In genomic region chr12:73408165-73408564, GRCm38 (mm10) we compare ENCODE assay signal across 22 mouse cellular contexts.
DNase-seq lines count a peak whose midpoint lies in the region; ATAC-seq and TF ChIP-seq lines count a peak whose summit lies in the region.
"Had no signal": no experiment of that assay in that cellular context is flagged by ENCODE, and none has a peak within 500 bp of the region (broad histone marks: within the 10 kb centered on the region; RNA-seq: fewer than 3 reads in every experiment).

No protein-coding gene starts in this region.

- 84% methylated on average over 11 of the region's 11 CpGs for WGBS in forebrain, embryonic 11.5 days
- WGBS in forebrain, embryonic 13.5 days: 77% methylated on average over 11 of the region's 11 CpGs
- 61% methylated on average over 11 of the region's 11 CpGs for WGBS in heart, adult 2 months
- 59% methylated on average over 11 of the region's 11 CpGs for WGBS in heart, embryonic 16.5 days
- WGBS in heart, embryonic 12.5 days: 65% methylated on average over 11 of the region's 11 CpGs

- no peaks in the 10 kb centered on the region for H3K9me3 ChIP-seq in forebrain, embryonic 11.5 days (ENCODE audit: control insufficient read depth, low read length)
- H3K9me3 ChIP-seq in forebrain, embryonic 13.5 days (replicated peaks): no peaks in the 10 kb centered on the region
- no peaks in the 10 kb centered on the region for H3K9me3 ChIP-seq in heart, embryonic 16.5 days (replicated peaks; ENCODE audit: control insufficient read depth, low read length)
- H3K9me3 ChIP-seq in heart, embryonic 12.5 days (replicated peaks): no peaks in the 10 kb centered on the region
- H3K9me3 ChIP-seq: embryonic facial prominence, embryonic 10.5 days; embryonic facial prominence, embryonic 13.5 days; heart, embryonic 13.5 days; hindbrain, embryonic 10.5 days; hindbrain, embryonic 13.5 days; intestine, embryonic 15.5 days had no signal

- H3K9ac ChIP-seq in forebrain, embryonic 11.5 days (ENCODE audit: low read length): no peak overlapping the region
- no peak overlapping the region for H3K9ac ChIP-seq in forebrain, embryonic 13.5 days
- peak overlapping the region; percentile 12; the same call in 1 of the 2 replicates for H3K9ac ChIP-seq in heart, adult 2 months (ENCODE audit: low read depth, low read length)
- no peak overlapping the region for H3K9ac ChIP-seq in heart, embryonic 16.5 days (ENCODE audit: low read length)
- H3K9ac ChIP-seq in heart, embryonic 12.5 days: no peak overlapping the region
- H3K9ac ChIP-seq: embryonic facial prominence, embryonic 13.5 days; forebrain, postnatal 0 days; heart, embryonic 13.5 days; hindbrain, embryonic 13.5 days; intestine, embryonic 15.5 days had no signal

- H3K4me1 ChIP-seq in forebrain, embryonic 11.5 days (replicated peaks; ENCODE audit: control insufficient read depth, insufficient read depth, low read length): no peaks in the 10 kb centered on the region
- 0 out of 2 replicates have a peak, but pooled peaks cover 11% of the 10 kb centered on the region for H3K4me1 ChIP-seq in forebrain, embryonic 13.5 days
- H3K4me1 ChIP-seq in heart, adult 2 months (ENCODE audit: control insufficient read depth, insufficient read depth, low read length): peaks cover 9% of the 10 kb centered on the region; the same call in 1 of the 2 replicates
- H3K4me1 ChIP-seq in heart, embryonic 16.5 days (ENCODE audit: control insufficient read depth, insufficient read depth, low read length): peaks cover 34% of the 10 kb centered on the region
- H3K4me1 ChIP-seq in heart, embryonic 12.5 days (replicated peaks): peaks cover 22% of the 10 kb centered on the region

- TF ChIP-seq EP300 in heart, adult 2 months (IDR thresholded peaks at IDR 0.05; ENCODE audit: insufficient read depth, low read depth, low read length): no peak

- H3K79me2 ChIP-seq in heart, adult 2 months (replicated peaks; ENCODE audit: control insufficient read depth, insufficient read depth, low read length): no peaks in the 10 kb centered on the region

- no peak overlapping the region for H3K27ac ChIP-seq in forebrain, embryonic 11.5 days (ENCODE audit: low read depth, low read length)
- no peak overlapping the region for H3K27ac ChIP-seq in forebrain, embryonic 13.5 days
- peak overlapping the region; percentile 74 for H3K27ac ChIP-seq in heart, adult 2 months
- H3K27ac ChIP-seq in heart, embryonic 16.5 days (ENCODE audit: low read length): peak overlapping the region; percentile 71
- no peak overlapping the region for H3K27ac ChIP-seq in heart, embryonic 12.5 days (ENCODE audit: poor library complexity, severe bottlenecking)
- H3K27ac ChIP-seq: embryonic facial prominence, embryonic 10.5 days; embryonic facial prominence, embryonic 13.5 days; heart, embryonic 13.5 days; hindbrain, embryonic 10.5 days; hindbrain, embryonic 13.5 days; intestine, embryonic 15.5 days had no signal

- no peak for ATAC-seq in forebrain, embryonic 11.5 days (replicated peaks; ENCODE audit: low FRiP score)
- no peak for ATAC-seq in forebrain, embryonic 13.5 days
- no peak for ATAC-seq in heart, embryonic 16.5 days (replicated peaks; ENCODE audit: extremely low read depth, insufficient read depth, low FRiP score)
- no peak for ATAC-seq in heart, embryonic 12.5 days (ENCODE audit: insufficient number of reproducible peaks, low FRiP score)
- ATAC-seq: activated CD4-positive, CD25-positive, alpha-beta regulatory T cell, adult 4 months; forebrain, embryonic 14.5 days; forebrain, postnatal 0 days; intestine, embryonic 15.5 days had no signal

- DNase-seq in forebrain, embryonic 11.5 days (ENCODE audit: low spot score): peak; percentile 43
- no peak for DNase-seq in heart, adult 2 months
- no peak for DNase-seq in heart, postnatal 36 days
- DNase-seq in kidney, postnatal 10 days: peak; percentile 1
- DNase-seq in kidney, postnatal 14 days: no peak
- DNase-seq: cerebellum, adult 11-12 months; cerebellum, adult 8-10 months; cerebellum, postnatal 36 days; embryo, embryonic 11 days; forebrain, postnatal 0 days had no signal

- H3K27me3 ChIP-seq in forebrain, embryonic 11.5 days (ENCODE audit: control insufficient read depth, insufficient read depth, low read length): no peaks in the 10 kb centered on the region
- no peaks in the 10 kb centered on the region for H3K27me3 ChIP-seq in forebrain, embryonic 13.5 days
- no peaks in the 10 kb centered on the region for H3K27me3 ChIP-seq in heart, adult 2 months (ENCODE audit: control insufficient read depth, insufficient read depth, low read length)
- H3K27me3 ChIP-seq in heart, embryonic 16.5 days (ENCODE audit: control insufficient read depth, insufficient read depth, low read length): no peaks in the 10 kb centered on the region
- no peaks in the 10 kb centered on the region for H3K27me3 ChIP-seq in heart, embryonic 12.5 days (replicated peaks)
- H3K27me3 ChIP-seq: heart, embryonic 13.5 days; hindbrain, embryonic 13.5 days; intestine, embryonic 15.5 days had no signal

- H3K36me3 ChIP-seq in forebrain, embryonic 11.5 days (ENCODE audit: control insufficient read depth, insufficient read depth, low read length): no peaks in the 10 kb centered on the region
- no peaks in the 10 kb centered on the region for H3K36me3 ChIP-seq in forebrain, embryonic 13.5 days (ENCODE audit: poor library complexity, severe bottlenecking)
- no peaks in the 10 kb centered on the region for H3K36me3 ChIP-seq in heart, adult 2 months (ENCODE audit: control insufficient read depth, insufficient read depth, low read length)
- H3K36me3 ChIP-seq in heart, embryonic 16.5 days (ENCODE audit: control insufficient read depth, insufficient read depth): no peaks in the 10 kb centered on the region
- H3K36me3 ChIP-seq in heart, embryonic 12.5 days: no peaks in the 10 kb centered on the region
- H3K36me3 ChIP-seq: embryonic facial prominence, embryonic 10.5 days; embryonic facial prominence, embryonic 13.5 days; heart, embryonic 13.5 days; hindbrain, embryonic 10.5 days; hindbrain, embryonic 13.5 days; intestine, embryonic 15.5 days had no signal

- intact Hi-C loops in heart, adult 2 months (cut with DNase I): loop anchor here (1.0 to 5.0 kb wide), 4 partner anchors 18 to 381 kb away; no protein-coding TSS in a partner anchor
- intact Hi-C loops in heart, postnatal 36 days (cut with DNase I): loop anchor here (5.0 kb wide), 1 partner anchor 201 kb away; no protein-coding TSS in a partner anchor

- no peak for TF ChIP-seq POLR2A in heart, adult 2 months (IDR thresholded peaks at IDR 0.05; ENCODE audit: insufficient read depth, low read depth, low read length)

- no peak overlapping the region for H3K4me3 ChIP-seq in forebrain, embryonic 11.5 days (ENCODE audit: low read depth, low read length)
- H3K4me3 ChIP-seq in forebrain, embryonic 13.5 days: no peak overlapping the region
- no peak overlapping the region for H3K4me3 ChIP-seq in heart, adult 2 months
- H3K4me3 ChIP-seq in heart, embryonic 16.5 days (ENCODE audit: low read length): no peak overlapping the region
- H3K4me3 ChIP-seq in heart, embryonic 12.5 days: no peak overlapping the region
- H3K4me3 ChIP-seq: embryonic facial prominence, embryonic 10.5 days; embryonic facial prominence, embryonic 13.5 days; erythroblast, embryonic 14.5 days; heart, embryonic 13.5 days; hindbrain, embryonic 10.5 days; hindbrain, embryonic 13.5 days; intestine, embryonic 15.5 days had no signal

- H3K4me2 ChIP-seq in forebrain, embryonic 11.5 days (ENCODE audit: low read depth, low read length, severe bottlenecking): no peak overlapping the region
- no peak overlapping the region for H3K4me2 ChIP-seq in forebrain, embryonic 13.5 days
- no peak overlapping the region for H3K4me2 ChIP-seq in heart, embryonic 16.5 days (ENCODE audit: low read depth, low read length)
- no peak overlapping the region for H3K4me2 ChIP-seq in heart, embryonic 12.5 days
- H3K4me2 ChIP-seq: embryonic facial prominence, embryonic 13.5 days; heart, embryonic 13.5 days; hindbrain, embryonic 13.5 days; intestine, embryonic 15.5 days had no signal

- TF ChIP-seq CTCF in heart, adult 2 months (IDR thresholded peaks at IDR 0.05): no peak

Comparison
In these comparisons a context has a peak if more than half of its experiments do, and no peak if none do; other contexts are left out.
1. DNase-seq: peak in forebrain, embryonic 11.5 days (single experiment) and kidney, postnatal 10 days (single experiment); none in heart, adult 2 months (0 of 2), heart, postnatal 36 days (0 of 2) and kidney, postnatal 14 days (single experiment).
2. H3K27ac ChIP-seq: peak in heart, adult 2 months (single experiment) and heart, embryonic 16.5 days (single experiment); none in forebrain, embryonic 11.5 days (single experiment), forebrain, embryonic 13.5 days (single experiment) and heart, embryonic 12.5 days (single experiment).